ENCODE assay signal across 9 mouse cellular contexts in the genomic region with DNA sequence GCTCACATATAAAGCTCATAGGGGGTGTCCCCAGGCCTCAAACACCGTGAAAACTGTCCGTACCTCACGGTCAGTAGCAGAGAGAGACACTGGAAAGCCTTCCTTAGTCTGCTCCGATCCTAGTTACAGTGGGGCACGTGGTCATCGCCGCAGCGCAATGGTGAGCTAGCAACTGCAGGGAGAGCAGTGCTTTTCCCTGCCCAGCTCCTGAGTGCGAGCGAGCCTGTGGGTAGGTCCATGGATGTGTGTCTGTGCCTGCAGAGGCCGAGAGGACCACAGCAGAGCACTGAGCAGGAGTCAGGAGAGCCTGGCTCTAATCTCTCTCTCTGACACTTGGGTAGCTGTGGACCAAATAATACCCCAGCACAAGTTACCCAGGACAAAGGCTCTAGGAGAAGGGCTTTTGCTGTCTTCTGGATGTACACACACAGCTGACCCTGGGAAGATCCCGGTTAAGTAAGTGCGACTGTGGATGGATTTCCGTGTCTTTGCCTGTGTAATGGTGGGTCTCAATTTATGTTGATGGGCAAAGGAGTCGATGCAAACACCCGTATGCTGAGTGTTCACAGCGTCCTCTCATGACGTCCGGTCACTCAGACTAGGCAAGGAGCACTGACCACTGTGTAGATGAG. TPM values are rescaled to one million over a fixed set of nuclear protein-coding genes. Genes with fewer than 3 reads are reported as not detected.
DNase-seq lines count a peak whose midpoint lies in the region; ATAC-seq and TF ChIP-seq lines count a peak whose summit lies in the region.
"Had no signal": no experiment of that assay in that cellular context is flagged by ENCODE, and none has a peak within 500 bp of the region (broad histone marks: within the 10 kb centered on the region; RNA-seq: fewer than 3 reads in every experiment).

No protein-coding gene starts in this region.

- peaks cover 17% of the 10 kb centered on the region for H3K4me1 ChIP-seq in heart, embryonic 13.5 days
- peaks cover 9% of the 10 kb centered on the region for H3K4me1 ChIP-seq in hindbrain, embryonic 15.5 days (replicated peaks)
- peaks cover 4% of the 10 kb centered on the region for H3K4me1 ChIP-seq in lung, postnatal 0 days (ENCODE audit: insufficient read depth, low read depth, low read length)
- 0 out of 2 replicates have a peak, but pooled peaks cover 4% of the 10 kb centered on the region for H3K4me1 ChIP-seq in stomach, postnatal 0 days (replicated peaks; ENCODE audit: control insufficient read depth, insufficient read depth)

- peak overlapping the region; percentile 79; the same call in 1 of the 2 replicates for H3K9ac ChIP-seq in heart, embryonic 13.5 days
- no peak overlapping the region for H3K9ac ChIP-seq in hindbrain, embryonic 15.5 days
- peak overlapping the region; percentile 65; the same call in 1 of the 2 replicates for H3K9ac ChIP-seq in lung, postnatal 0 days (replicated peaks; ENCODE audit: low read depth)
- peak overlapping the region; percentile 52; the same call in 1 of the 2 replicates for H3K9ac ChIP-seq in stomach, postnatal 0 days (ENCODE audit: low read length)

- H3K27me3 ChIP-seq in heart, embryonic 13.5 days (replicated peaks): peaks cover 16% of the 10 kb centered on the region
- H3K27me3 ChIP-seq in hindbrain, embryonic 15.5 days: peaks cover 9% of the 10 kb centered on the region; the same call in 1 of the 2 replicates
- no peaks in the 10 kb centered on the region for H3K27me3 ChIP-seq in lung, postnatal 0 days (replicated peaks; ENCODE audit: insufficient read depth, low read length)
- H3K27me3 ChIP-seq in stomach, postnatal 0 days (ENCODE audit: control insufficient read depth, insufficient read depth, low read length): no peaks in the 10 kb centered on the region

- TF ChIP-seq CTCF in lung, postnatal 0 days (IDR thresholded peaks at IDR 0.05): no peak
- TF ChIP-seq CTCF in stomach, postnatal 0 days (IDR thresholded peaks at IDR 0.05; ENCODE audit: low read depth): no peak

- H3K4me2 ChIP-seq in heart, embryonic 13.5 days: peak overlapping the region; percentile 81
- peak overlapping the region; percentile 83 for H3K4me2 ChIP-seq in hindbrain, embryonic 15.5 days
- H3K4me2 ChIP-seq in lung, postnatal 0 days (replicated peaks; ENCODE audit: low read depth, low read length): peak overlapping the region; percentile 59
- peak overlapping the region; percentile 52 for H3K4me2 ChIP-seq in stomach, postnatal 0 days (replicated peaks; ENCODE audit: low read depth)

- H3K36me3 ChIP-seq in heart, embryonic 13.5 days: no peaks in the 10 kb centered on the region
- no peaks in the 10 kb centered on the region for H3K36me3 ChIP-seq in hindbrain, embryonic 15.5 days
- no peaks in the 10 kb centered on the region for H3K36me3 ChIP-seq in lung, postnatal 0 days (ENCODE audit: insufficient read depth, low read length)
- H3K36me3 ChIP-seq in stomach, postnatal 0 days (ENCODE audit: control insufficient read depth, insufficient read depth, low read length): no peaks in the 10 kb centered on the region

- peak overlapping the region; percentile 54 for H3K4me3 ChIP-seq in heart, embryonic 13.5 days
- peak overlapping the region; percentile 39 for H3K4me3 ChIP-seq in hindbrain, embryonic 15.5 days
- peak overlapping the region; percentile 52 for H3K4me3 ChIP-seq in lung, postnatal 0 days (ENCODE audit: low read depth, low read length)
- peak overlapping the region; percentile 34 for H3K4me3 ChIP-seq in stomach, postnatal 0 days (ENCODE audit: low read depth, low read length)

- no peaks in the 10 kb centered on the region for H3K9me3 ChIP-seq in heart, embryonic 13.5 days
- H3K9me3 ChIP-seq in hindbrain, embryonic 15.5 days: no peaks in the 10 kb centered on the region
- H3K9me3 ChIP-seq in lung, postnatal 0 days (ENCODE audit: low read length): no peaks in the 10 kb centered on the region
- H3K9me3 ChIP-seq in stomach, postnatal 0 days (ENCODE audit: control insufficient read depth, low read length): no peaks in the 10 kb centered on the region

- WGBS in heart, embryonic 13.5 days: 70% methylated on average over 19 of the region's 19 CpGs
- WGBS in hindbrain, embryonic 15.5 days: 79% methylated on average over 19 of the region's 19 CpGs
- 51% methylated on average over 19 of the region's 19 CpGs for WGBS in lung, postnatal 0 days
- 70% methylated on average over 19 of the region's 19 CpGs for WGBS in stomach, postnatal 0 days

- DNase-seq in heart, postnatal 25 days (ENCODE audit: low spot score): no peak
- peak; percentile 38 for DNase-seq in c-Kit-positive CD71-positive TER-119-positive erythroid progenitor cells, embryonic 14.5 days (ENCODE audit: low spot score)
- DNase-seq in lung, postnatal 0 days (ENCODE audit: low spot score): no peak
- DNase-seq in stomach, postnatal 0 days (ENCODE audit: low spot score): no peak
- DNase-seq in gastrocnemius, postnatal 14 days: no peak
- DNase-seq in urinary bladder, adult 18-20 months (ENCODE audit: low spot score in 2 of 2): no peak

- no peak overlapping the region for H3K27ac ChIP-seq in heart, embryonic 13.5 days (replicated peaks)
- no peak overlapping the region for H3K27ac ChIP-seq in hindbrain, embryonic 15.5 days (replicated peaks)
- peak overlapping the region; percentile 68; the same call in 1 of the 2 replicates for H3K27ac ChIP-seq in lung, postnatal 0 days (ENCODE audit: low read length)
- peak overlapping the region; percentile 25; the same call in 1 of the 2 replicates for H3K27ac ChIP-seq in stomach, postnatal 0 days (replicated peaks)

- TF ChIP-seq EP300 in lung, postnatal 0 days (IDR thresholded peaks at IDR 0.05): no peak
- no peak for TF ChIP-seq EP300 in stomach, postnatal 0 days (optimal IDR thresholded peaks at IDR 0.05)

- intact Hi-C loops in heart, postnatal 25 days (cut with DNase I): loop anchor here (10.0 kb wide), 1 partner anchor 50 kb away; no protein-coding TSS in a partner anchor
- intact Hi-C loops in gastrocnemius, postnatal 14 days (cut with DNase I; ENCODE audit: low total_unique reads): no loop called here

- no peak for ATAC-seq in heart, embryonic 13.5 days (ENCODE audit: extremely low read depth, insufficient number of reproducible peaks, low FRiP score, low TSS enrichment)
- no peak for ATAC-seq in hindbrain, embryonic 15.5 days (ENCODE audit: low FRiP score, low read depth)
- ATAC-seq in lung, postnatal 0 days: peak; percentile 21; the same call in 1 of the 2 replicates
- ATAC-seq in stomach, postnatal 0 days (ENCODE audit: low FRiP score, low TSS enrichment): no peak

RNA-seq across cellular contexts. Expression of gene Nrros, which starts 0.9 kb away (rescaled TPM):
- 5.9 and 8.3 TPM in 2 replicates for polyA plus RNA-seq in heart, embryonic 13.5 days (2015; fragmentation: Nextera tagmentation; extraction: Ambion mirVana)
- 1 to 10 TPM; 5.3 to 5.6 TPM for total RNA-seq in heart, postnatal 25 days (2021)
- polyA plus RNA-seq in hindbrain, embryonic 15.5 days (2015; fragmentation: Nextera tagmentation; extraction: Ambion mirVana): 8.0 and 8.4 TPM in 2 replicates
- polyA plus RNA-seq in lung, postnatal 0 days (2015; fragmentation: Nextera tagmentation; extraction: Ambion mirVana): 31.5 and 43.5 TPM in 2 replicates
- 8.2 TPM in 2 replicates for polyA plus RNA-seq in stomach, postnatal 0 days (2015; fragmentation: Nextera tagmentation; extraction: Ambion mirVana)
- total RNA-seq in gastrocnemius, postnatal 14 days (2021): 1 to 10 TPM; 5.3 to 5.6 TPM

RNA-seq across cellular contexts. Expression of gene Bex6, which starts 15.1 kb away (rescaled TPM):
- polyA plus RNA-seq in heart, embryonic 13.5 days (2015; fragmentation: Nextera tagmentation; extraction: Ambion mirVana): not detected in 2 replicates
- not detected for total RNA-seq in heart, postnatal 25 days (2021)
- polyA plus RNA-seq in hindbrain, embryonic 15.5 days (2015; fragmentation: Nextera tagmentation; extraction: Ambion mirVana): not detected in 2 replicates
- polyA plus RNA-seq in lung, postnatal 0 days (2015; fragmentation: Nextera tagmentation; extraction: Ambion mirVana): 0.18 TPM in 1 of 2 replicates, not detected in the other
- not detected in 2 replicates for polyA plus RNA-seq in stomach, postnatal 0 days (2015; fragmentation: Nextera tagmentation; extraction: Ambion mirVana)
- total RNA-seq in gastrocnemius, postnatal 14 days (2021): not detected
- total RNA-seq: neutrophil, adult 5-6 weeks had no signal

Comparison
In these comparisons a context has a peak if more than half of its experiments do, and no peak if none do; other contexts are left out.
1. H3K27ac ChIP-seq: peak in lung, postnatal 0 days (single experiment) and stomach, postnatal 0 days (single experiment); none in heart, embryonic 13.5 days (single experiment) and hindbrain, embryonic 15.5 days (single experiment).
2. Peak in every context shown above with its lines, with median percentiles within 50 percentile points of each other: H3K4me2 ChIP-seq and H3K4me3 ChIP-seq.